Mouse (Mus musculus): Measurements from ENCODE around the gene Lysmd4. TPM values are rescaled to one million over a fixed set of nuclear protein-coding genes. Genes with fewer than 3 reads are reported as not detected.

Lysmd4 gene
- polyA plus RNA-seq, 1 experiment from 2014 or later: 36.2 TPM

DNA sequence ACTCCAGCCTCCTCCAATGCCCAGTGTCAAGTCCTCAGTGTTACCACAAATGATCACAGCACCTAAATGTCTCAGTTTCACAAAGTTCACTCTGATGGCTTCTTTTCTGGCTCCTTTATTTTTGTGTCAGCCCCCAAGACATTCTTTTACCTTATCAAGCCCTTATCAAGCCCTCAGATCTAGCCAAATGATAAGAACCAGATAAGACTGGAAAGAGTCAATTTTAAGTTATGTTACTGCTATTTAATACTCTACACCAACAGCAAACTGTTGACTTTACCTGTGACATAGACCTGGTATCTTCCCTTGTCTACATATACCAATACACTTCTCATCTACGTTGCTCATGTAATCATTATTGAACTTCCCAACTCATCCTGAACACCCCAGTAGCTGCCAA, 74.1 kb downstream of the Lysmd4 start:
- no peak for ATAC-seq (replicated peaks)
- H3K9me3 ChIP-seq: no peaks in the 10 kb centered on the region
- H3K27ac ChIP-seq: no peak overlapping the region
- H3K27me3 ChIP-seq (replicated peaks): no peaks in the 10 kb centered on the region
- H3K4me1 ChIP-seq: no peaks in the 10 kb centered on the region
- no peak overlapping the region for H3K4me2 ChIP-seq
- WGBS: 96% methylated on average over 1 of the region's 1 CpGs
- H3K36me3 ChIP-seq (replicated peaks): no peaks in the 10 kb centered on the region
- H3K4me3 ChIP-seq: no peak overlapping the region
- no peak overlapping the region for H3K9ac ChIP-seq

DNA sequence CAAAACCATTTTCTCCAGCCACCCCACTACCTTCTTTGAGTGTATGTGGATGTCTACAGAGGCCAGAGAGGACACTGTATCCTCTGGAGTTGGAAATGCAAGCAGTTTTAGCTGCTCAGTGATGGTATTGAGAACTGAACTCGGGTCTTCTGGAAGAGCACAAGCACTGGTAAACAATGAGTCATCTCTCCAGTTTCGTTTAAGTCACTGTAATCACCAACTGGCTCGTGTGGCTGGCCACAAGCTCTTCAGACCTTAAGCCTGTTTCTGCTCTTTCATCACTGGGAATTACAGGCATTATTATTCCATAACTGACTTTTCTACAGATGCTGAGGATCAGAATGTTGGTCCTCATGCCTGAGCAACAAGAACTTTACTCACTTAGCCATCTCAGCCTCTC, 82.6 kb downstream of the Lysmd4 start:
- no peak for ATAC-seq (replicated peaks)
- Histone ChIP-seq H3K4me1 (no peaks in the 10 kb centered on the region), H3K27me3 (replicated peaks) (no peaks in the 10 kb centered on the region), H3K36me3 (replicated peaks) (no peaks in the 10 kb centered on the region), H3K4me2 (no peak overlapping the region), H3K27ac (no peak overlapping the region), H3K4me3 (no peak overlapping the region), H3K9me3 (no peaks in the 10 kb centered on the region), H3K9ac (no peak overlapping the region)
- 90% methylated on average over 3 of the region's 3 CpGs for WGBS

DNA sequence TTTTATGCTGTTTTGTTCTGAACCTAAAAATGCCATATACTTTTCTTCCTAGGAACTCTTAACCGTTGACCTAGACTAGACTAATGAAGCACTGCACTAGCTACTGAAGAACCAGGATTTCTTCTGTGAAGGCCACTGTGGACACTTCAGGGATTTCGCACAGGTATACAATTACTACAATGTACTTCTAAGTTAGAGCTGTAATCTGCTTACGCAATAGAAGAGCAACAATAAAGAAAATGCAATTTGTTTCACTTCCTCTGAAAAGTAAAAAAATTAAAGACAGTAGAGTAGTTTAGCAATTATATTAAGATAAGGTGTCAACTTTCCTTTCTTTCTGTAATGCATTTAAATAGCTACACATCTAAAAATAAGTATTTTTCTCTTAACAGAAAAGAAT, 84.7 kb downstream of the Lysmd4 start:
- 96% methylated on average over 3 of the region's 3 CpGs for WGBS

DNA sequence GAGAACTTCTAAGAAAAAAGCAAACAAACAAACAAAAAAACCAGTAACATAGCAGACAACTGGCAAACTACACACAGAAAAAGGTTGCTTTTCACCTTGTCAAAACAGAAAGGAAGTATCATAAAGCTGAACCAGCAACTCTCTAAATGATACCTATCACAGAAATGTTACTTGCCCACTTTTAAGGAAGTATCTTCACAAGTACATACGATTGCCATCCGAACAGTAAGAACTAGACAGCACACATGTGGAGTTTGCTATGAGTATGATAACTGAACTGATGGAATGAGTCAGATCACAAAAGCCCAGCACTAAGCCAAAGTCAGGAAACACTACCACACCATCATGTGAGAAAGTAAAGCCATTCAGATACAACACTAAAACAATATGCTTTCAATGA, 85.8 kb downstream of the Lysmd4 start:
- H3K9ac ChIP-seq: no peak overlapping the region
- 93% methylated on average over 2 of the region's 2 CpGs for WGBS
- H3K27me3 ChIP-seq (replicated peaks): no peaks in the 10 kb centered on the region
- H3K4me1 ChIP-seq: no peaks in the 10 kb centered on the region
- H3K36me3 ChIP-seq (replicated peaks): no peaks in the 10 kb centered on the region
- H3K27ac ChIP-seq: no peak overlapping the region
- H3K4me2 ChIP-seq: no peak overlapping the region
- H3K4me3 ChIP-seq: no peak overlapping the region
- no peak for ATAC-seq (replicated peaks)
- H3K9me3 ChIP-seq: no peaks in the 10 kb centered on the region

More for the DNA sequence above, 84.7 kb downstream of the Lysmd4 start:
- Histone ChIP-seq H3K4me1 (no peaks in the 10 kb centered on the region), H3K36me3 (replicated peaks) (no peaks in the 10 kb centered on the region), H3K27ac (no peak overlapping the region), H3K27me3 (replicated peaks) (no peaks in the 10 kb centered on the region), H3K4me3 (no peak overlapping the region), H3K4me2 (no peak overlapping the region), H3K9me3 (no peaks in the 10 kb centered on the region), H3K9ac (no peak overlapping the region)
- no peak for ATAC-seq (replicated peaks)

DNA sequence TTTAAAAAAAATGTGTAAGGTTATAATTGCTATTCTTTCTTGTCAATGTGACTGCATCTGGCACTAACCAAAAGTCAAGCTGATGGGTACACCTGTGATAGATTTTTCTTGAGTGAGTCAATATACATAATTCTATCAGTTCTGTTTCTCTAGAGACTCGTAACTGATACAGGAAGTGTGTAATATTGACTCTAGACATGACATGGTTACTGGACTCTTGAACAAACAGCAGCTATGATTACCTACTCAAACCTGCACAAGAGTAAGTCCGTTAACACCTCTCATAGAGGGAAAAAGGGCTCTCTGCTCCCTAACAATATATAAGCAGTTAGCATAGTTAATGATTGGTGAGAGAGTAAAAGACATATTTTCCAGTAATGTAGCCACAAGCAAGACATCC, 87.8 kb downstream of the Lysmd4 start:
- H3K27ac ChIP-seq: no peak overlapping the region
- no peaks in the 10 kb centered on the region for H3K27me3 ChIP-seq (replicated peaks)
- H3K4me2 ChIP-seq: no peak overlapping the region
- no peak overlapping the region for H3K9ac ChIP-seq
- ATAC-seq (replicated peaks): no peak
- H3K36me3 ChIP-seq (replicated peaks): no peaks in the 10 kb centered on the region
- no peaks in the 10 kb centered on the region for H3K9me3 ChIP-seq
- H3K4me3 ChIP-seq: no peak overlapping the region
- H3K4me1 ChIP-seq: no peaks in the 10 kb centered on the region
- 99% methylated on average over 2 of the region's 2 CpGs for WGBS

DNA sequence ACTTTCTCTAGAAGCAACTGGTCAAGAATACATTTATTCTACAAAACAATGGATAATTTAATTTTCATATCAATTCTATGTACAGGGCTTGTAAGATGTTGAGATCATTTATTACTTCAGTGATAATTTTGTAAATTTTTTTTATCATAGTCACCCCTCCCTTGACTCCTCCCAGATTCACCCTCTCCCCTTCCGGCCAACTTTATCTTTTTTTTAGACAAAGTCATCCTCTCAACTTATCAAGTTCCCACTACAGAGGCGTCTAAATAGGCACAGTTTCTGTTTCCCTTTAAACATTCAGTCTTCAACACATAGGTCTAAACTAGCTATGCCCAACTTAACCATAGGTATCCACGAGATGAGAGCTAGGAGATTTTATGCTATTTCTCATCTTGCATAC, 90.9 kb downstream of the Lysmd4 start:
- WGBS: 94% methylated on average over 3 of the region's 3 CpGs
- H3K36me3 ChIP-seq (replicated peaks): no peaks in the 10 kb centered on the region

DNA sequence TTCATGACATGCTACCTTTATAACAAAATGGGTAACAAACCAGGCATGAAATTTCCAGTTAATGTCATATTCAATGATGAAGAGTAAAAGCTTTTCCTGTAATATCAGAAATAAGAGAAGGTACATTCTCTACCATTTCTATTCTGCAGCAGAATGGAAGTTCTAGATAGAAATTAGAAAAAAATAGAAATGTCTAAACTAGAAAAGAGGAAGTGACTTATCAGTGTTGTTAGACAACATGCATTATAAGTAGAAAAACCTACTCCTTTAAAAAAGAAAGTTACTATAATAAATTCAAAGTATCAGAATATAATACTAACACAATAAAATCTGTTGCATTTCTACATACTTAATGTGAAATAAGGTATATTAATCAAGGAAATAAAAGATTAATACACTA, 96.4 kb downstream of the Lysmd4 start:
- Histone ChIP-seq H3K36me3 (replicated peaks) (no peaks in the 10 kb centered on the region), H3K27ac (no peak overlapping the region), H3K4me2 (no peak overlapping the region), H3K27me3 (replicated peaks) (no peaks in the 10 kb centered on the region), H3K4me1 (no peaks in the 10 kb centered on the region), H3K4me3 (no peak overlapping the region), H3K9me3 (no peaks in the 10 kb centered on the region), H3K9ac (no peak overlapping the region)
- no peak for ATAC-seq (replicated peaks)

More for the DNA sequence above, 90.9 kb downstream of the Lysmd4 start:
- Histone ChIP-seq H3K4me3 (no peak overlapping the region), H3K4me1 (no peaks in the 10 kb centered on the region), H3K27me3 (replicated peaks) (no peaks in the 10 kb centered on the region), H3K9ac (no peak overlapping the region), H3K4me2 (no peak overlapping the region), H3K9me3 (no peaks in the 10 kb centered on the region), H3K27ac (no peak overlapping the region)
- no peak for ATAC-seq (replicated peaks)

DNA sequence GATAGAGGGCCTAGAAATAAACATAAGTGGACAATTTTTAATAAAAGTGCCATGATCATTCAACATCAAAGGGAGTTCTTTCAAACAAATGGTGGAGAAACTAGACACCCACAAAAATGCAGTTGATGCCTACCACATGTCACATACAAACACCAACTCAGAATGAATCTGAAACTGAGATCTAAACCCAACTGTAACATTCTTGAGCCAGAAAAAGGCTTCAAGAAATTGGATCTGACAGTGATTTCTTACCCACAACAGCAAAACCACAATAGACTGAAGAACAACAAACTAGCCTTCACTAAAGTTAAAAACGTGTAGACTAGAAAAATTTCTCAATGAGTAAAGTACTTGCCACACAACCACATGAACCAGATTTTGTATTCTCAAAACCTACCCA, 98.0 kb downstream of the Lysmd4 start:
- Histone ChIP-seq H3K36me3 (replicated peaks) (no peaks in the 10 kb centered on the region), H3K9ac (no peak overlapping the region), H3K9me3 (no peaks in the 10 kb centered on the region), H3K4me3 (no peak overlapping the region), H3K4me2 (no peak overlapping the region), H3K27me3 (replicated peaks) (no peaks in the 10 kb centered on the region), H3K27ac (no peak overlapping the region), H3K4me1 (no peaks in the 10 kb centered on the region)
- no peak for ATAC-seq (replicated peaks)
- 89% methylated on average over 1 of the region's 1 CpGs for WGBS

DNA sequence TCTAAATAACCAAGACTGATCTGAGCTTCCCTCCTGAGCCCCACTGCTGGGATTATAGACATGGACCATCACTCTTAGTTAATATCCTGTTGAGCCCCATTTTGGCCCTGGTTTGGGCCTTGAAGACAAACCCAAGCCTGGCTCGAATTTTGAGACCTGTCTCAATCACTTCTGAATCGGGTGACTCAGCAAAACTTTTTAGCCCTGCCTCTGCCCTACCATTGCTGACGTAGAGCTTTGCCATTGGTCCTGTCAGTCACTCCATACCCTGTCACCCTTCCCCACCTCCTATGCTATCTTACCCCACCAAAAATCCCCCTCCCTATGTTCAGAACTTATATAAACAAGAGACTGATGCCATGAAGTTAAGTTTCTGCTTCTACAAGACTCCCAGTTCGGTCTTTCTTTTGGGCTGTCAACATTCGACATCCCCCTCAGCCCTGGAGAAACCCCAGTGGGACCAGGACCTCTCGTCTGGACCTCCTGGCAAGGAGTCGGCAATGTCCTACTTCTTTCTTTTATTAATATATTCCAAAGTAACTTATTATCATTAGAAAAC, 119.8 kb downstream of the Lysmd4 start:
- Histone ChIP-seq H3K27me3 (replicated peaks) (no peaks in the 10 kb centered on the region), H3K36me3 (replicated peaks) (no peaks in the 10 kb centered on the region), H3K4me2 (no peak overlapping the region), H3K27ac (no peak overlapping the region), H3K9ac (no peak overlapping the region), H3K4me1 (no peaks in the 10 kb centered on the region), H3K9me3 (no peaks in the 10 kb centered on the region), H3K4me3 (no peak overlapping the region)
- WGBS: 91% methylated on average over 7 of the region's 7 CpGs
- no peak for ATAC-seq (replicated peaks)

DNA sequence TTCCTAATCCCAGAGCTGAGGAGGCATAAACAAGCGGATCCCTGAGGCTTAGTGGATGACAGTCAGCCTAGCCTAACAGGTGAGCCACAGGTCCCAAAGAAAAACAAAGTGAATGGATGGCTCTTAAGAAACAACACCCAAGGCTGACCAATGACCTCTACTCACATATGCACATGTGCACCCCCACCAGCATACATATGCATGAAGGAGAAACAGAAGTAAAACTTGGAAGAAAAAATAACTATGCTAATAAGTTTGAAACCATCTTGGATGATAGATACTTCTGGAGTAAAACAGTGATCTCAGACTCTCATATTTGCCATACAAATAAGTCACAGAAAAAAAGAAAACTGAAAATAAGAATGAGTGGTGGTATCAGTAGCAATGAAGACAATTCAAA, 122.1 kb downstream of the Lysmd4 start:
- Histone ChIP-seq H3K9me3 (no peaks in the 10 kb centered on the region), H3K4me3 (no peak overlapping the region), H3K36me3 (replicated peaks) (no peaks in the 10 kb centered on the region), H3K27ac (no peak overlapping the region), H3K27me3 (replicated peaks) (no peaks in the 10 kb centered on the region), H3K4me2 (no peak overlapping the region), H3K9ac (no peak overlapping the region), H3K4me1 (no peaks in the 10 kb centered on the region)
- ATAC-seq (replicated peaks): no peak
- WGBS: 79% methylated on average over 1 of the region's 1 CpGs

DNA sequence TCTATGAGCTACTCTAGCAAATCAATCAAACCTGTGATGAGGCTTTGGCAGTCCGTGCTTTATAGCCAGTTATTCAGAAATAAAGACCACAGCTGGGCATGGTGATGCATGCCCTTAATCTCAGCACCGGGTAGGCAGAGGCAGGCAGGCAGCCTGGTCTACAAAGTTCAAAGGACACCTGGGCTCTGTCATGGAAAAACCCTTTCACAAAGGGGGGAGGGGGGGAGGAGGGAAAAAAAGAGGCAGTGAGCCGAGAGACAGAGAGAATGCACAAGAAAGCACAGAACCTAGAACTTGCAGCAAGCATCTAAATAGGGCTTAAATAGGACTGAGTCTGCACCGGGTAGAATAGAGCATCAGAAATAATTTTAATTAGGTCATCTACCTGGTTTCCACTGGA, 130.6 kb downstream of the Lysmd4 start:
- Histone ChIP-seq H3K4me3 (no peak overlapping the region), H3K4me1 (no peaks in the 10 kb centered on the region), H3K9ac (no peak overlapping the region), H3K27ac (no peak overlapping the region), H3K27me3 (replicated peaks) (no peaks in the 10 kb centered on the region), H3K9me3 (no peaks in the 10 kb centered on the region), H3K4me2 (no peak overlapping the region), H3K36me3 (replicated peaks) (no peaks in the 10 kb centered on the region)
- 80% methylated on average over 4 of the region's 4 CpGs for WGBS
- ATAC-seq (replicated peaks): no peak

DNA sequence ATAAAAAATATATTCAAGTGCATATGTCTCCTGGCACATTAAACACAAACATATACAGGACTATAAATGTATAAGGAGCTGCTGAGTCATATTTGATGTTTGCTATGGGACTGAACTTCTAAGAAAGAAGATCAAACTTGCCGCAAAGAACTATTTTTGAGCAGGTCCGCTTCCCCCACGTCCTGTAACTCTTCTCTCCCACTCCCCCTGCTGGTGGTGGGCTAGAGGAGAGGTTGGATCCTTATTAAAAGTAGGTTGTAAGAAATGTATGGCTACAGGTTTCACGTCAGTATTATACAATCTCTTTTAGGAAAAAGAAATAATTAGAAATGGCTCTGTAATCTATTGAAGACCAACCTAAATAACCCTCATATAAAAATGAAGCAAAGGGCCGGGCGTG, 131.3 kb downstream of the Lysmd4 start:
- Histone ChIP-seq H3K4me3 (no peak overlapping the region), H3K36me3 (replicated peaks) (no peaks in the 10 kb centered on the region), H3K27me3 (replicated peaks) (no peaks in the 10 kb centered on the region), H3K9me3 (no peaks in the 10 kb centered on the region), H3K4me2 (no peak overlapping the region), H3K9ac (no peak overlapping the region), H3K4me1 (no peaks in the 10 kb centered on the region), H3K27ac (no peak overlapping the region)
- ATAC-seq (replicated peaks): no peak
- 87% methylated on average over 6 of the region's 6 CpGs for WGBS

DNA sequence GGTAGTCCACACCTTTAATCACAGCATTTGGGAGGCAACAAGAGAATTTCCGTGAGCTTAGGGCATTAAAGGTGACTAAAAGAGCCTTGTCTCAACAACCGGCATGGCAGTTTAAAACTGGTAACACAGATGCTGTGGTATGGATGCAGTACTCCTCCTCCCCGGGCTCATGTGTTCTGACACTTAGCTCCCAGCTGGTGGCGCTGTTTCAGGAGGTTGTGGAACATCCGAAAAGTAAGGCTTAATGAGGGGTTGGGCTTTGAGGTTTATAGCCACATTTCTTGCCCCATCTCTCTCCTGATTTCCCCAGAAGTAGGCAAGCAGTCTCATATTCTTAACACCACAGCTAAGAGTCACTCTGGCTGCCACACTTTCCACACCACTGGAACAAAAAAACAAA, 133.5 kb downstream of the Lysmd4 start:
- H3K4me2 ChIP-seq: no peak overlapping the region
- no peak for ATAC-seq (replicated peaks)
- 94% methylated on average over 5 of the region's 5 CpGs for WGBS

More for the DNA sequence above, 133.5 kb downstream of the Lysmd4 start:
- no peak overlapping the region for H3K4me3 ChIP-seq
- no peaks in the 10 kb centered on the region for H3K27me3 ChIP-seq (replicated peaks)
- no peaks in the 10 kb centered on the region for H3K36me3 ChIP-seq (replicated peaks)
- no peak overlapping the region for H3K27ac ChIP-seq
- no peak overlapping the region for H3K9ac ChIP-seq
- no peaks in the 10 kb centered on the region for H3K9me3 ChIP-seq
- H3K4me1 ChIP-seq: no peaks in the 10 kb centered on the region
